Mouse (Mus musculus): Measurements from ENCODE around the gene Mpz.

DNA sequence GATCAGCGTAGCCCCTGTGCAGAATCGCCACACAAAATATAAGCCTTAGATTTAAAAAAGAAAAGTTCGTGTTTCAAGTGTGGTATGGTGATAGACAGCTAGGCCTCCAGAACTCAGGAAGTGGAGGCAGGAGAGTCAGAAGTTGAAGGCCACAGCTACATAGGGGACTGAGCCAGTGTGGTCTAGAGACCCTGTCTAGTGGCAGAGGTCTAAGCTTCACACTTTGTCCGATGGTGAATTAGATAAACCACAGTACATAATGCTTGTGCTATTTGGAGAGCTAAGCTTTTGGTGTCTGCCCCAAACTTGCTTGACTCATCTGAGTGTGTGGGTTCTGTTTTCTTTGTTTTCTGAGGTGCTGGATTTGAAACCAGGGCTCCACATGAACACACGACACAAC, 31.5 kb upstream of the Mpz start:
- TF ChIP-seq CTCF (IDR thresholded peaks at IDR 0.05; ENCODE audit: low read depth) (no peak), EP300 (IDR thresholded peaks at IDR 0.05; ENCODE audit: low read depth) (no peak)

Measured in heart, postnatal 0 days (tissue).